Mouse (Mus musculus): ENCODE measurements around the gene Retreg1.
A peak's percentile ranks its signal among the peaks of the same experiment; 100 is the strongest.

The Retreg1 gene

GRCm38 (mm10) chr15:25880192-25880591 lies 37.2 kb downstream of the Retreg1 start:
- DNase-seq (ENCODE audit: extremely low spot score, low spot score): no peak

GRCm38 (mm10) chr15:25882002-25882401 lies 39.0 kb downstream of the Retreg1 start:
- DNase-seq (ENCODE audit: extremely low spot score, low spot score): no peak

- no peak for DNase-seq (ENCODE audit: extremely low spot score, low spot score)
These were observed 41.5 kb downstream of the Retreg1 start for GRCm38 (mm10) chr15:25884416-25884958.

- no peak for DNase-seq (ENCODE audit: extremely low spot score, low spot score)
These were observed 43.6 kb downstream of the Retreg1 start for GRCm38 (mm10) chr15:25886581-25887011.

GRCm38 (mm10) chr15:25889927-25890326 lies 46.9 kb downstream of the Retreg1 start:
- DNase-seq (ENCODE audit: extremely low spot score, low spot score): no peak

- no peak for DNase-seq (ENCODE audit: extremely low spot score, low spot score)
These were observed 48.6 kb downstream of the Retreg1 start for GRCm38 (mm10) chr15:25891556-25891955.

- DNase-seq (ENCODE audit: extremely low spot score, low spot score): no peak
These were observed 50.3 kb downstream of the Retreg1 start for GRCm38 (mm10) chr15:25893327-25893726.

- DNase-seq (ENCODE audit: extremely low spot score, low spot score): no peak
These were observed 53.8 kb downstream of the Retreg1 start for GRCm38 (mm10) chr15:25896783-25897182.

GRCm38 (mm10) chr15:25897617-25898016 lies 54.6 kb downstream of the Retreg1 start:
- DNase-seq (ENCODE audit: extremely low spot score, low spot score): no peak

GRCm38 (mm10) chr15:25899021-25899420 lies 56.0 kb downstream of the Retreg1 start:
- DNase-seq (ENCODE audit: extremely low spot score, low spot score): no peak

GRCm38 (mm10) chr15:25900540-25900939 lies 57.6 kb downstream of the Retreg1 start:
- peak; percentile 72 for DNase-seq (ENCODE audit: extremely low spot score, low spot score)

- no peak for DNase-seq (ENCODE audit: extremely low spot score, low spot score)
These were observed 60.1 kb downstream of the Retreg1 start for GRCm38 (mm10) chr15:25902931-25903615.

GRCm38 (mm10) chr15:25904435-25905021 lies 61.5 kb downstream of the Retreg1 start:
- DNase-seq (ENCODE audit: extremely low spot score, low spot score): no peak

- DNase-seq (ENCODE audit: extremely low spot score, low spot score): no peak
These were observed 67.0 kb downstream of the Retreg1 start for GRCm38 (mm10) chr15:25909783-25910494.

- DNase-seq (ENCODE audit: extremely low spot score, low spot score): no peak
These were observed 67.5 kb downstream of the Retreg1 start for GRCm38 (mm10) chr15:25910495-25910865.

GRCm38 (mm10) chr15:25910924-25911323 lies 67.9 kb downstream of the Retreg1 start:
- no peak for DNase-seq (ENCODE audit: extremely low spot score, low spot score)

- DNase-seq (ENCODE audit: extremely low spot score, low spot score): no peak
These were observed 69.9 kb downstream of the Retreg1 start for GRCm38 (mm10) chr15:25912911-25913310.

GRCm38 (mm10) chr15:25913659-25914058 lies 70.7 kb downstream of the Retreg1 start:
- DNase-seq (ENCODE audit: extremely low spot score, low spot score): no peak

- DNase-seq (ENCODE audit: extremely low spot score, low spot score): no peak
These were observed 71.2 kb downstream of the Retreg1 start for GRCm38 (mm10) chr15:25914160-25914559.

- DNase-seq (ENCODE audit: extremely low spot score, low spot score): no peak
These were observed 72.0 kb downstream of the Retreg1 start for GRCm38 (mm10) chr15:25915013-25915412.

GRCm38 (mm10) chr15:25915574-25916205 lies 72.7 kb downstream of the Retreg1 start:
- no peak for DNase-seq (ENCODE audit: extremely low spot score, low spot score)

- DNase-seq (ENCODE audit: extremely low spot score, low spot score): no peak
These were observed 73.3 kb downstream of the Retreg1 start for GRCm38 (mm10) chr15:25916252-25916651.
